Mouse (Mus musculus) bone marrow macrophage, adult 2 months (primary cell): ENCODE data around the gene Mrpl58. TPM values are rescaled to one million over a fixed set of nuclear protein-coding genes. Genes with fewer than 3 reads are reported as not detected.

ENCODE experiments used
- H3K27ac ChIP-seq: 2 replicates; pipeline ENCODE4 v1.5.1; 2012; ENCODE audit warnings: low read depth, low read length; ENCODE audit not compliant: insufficient read depth
- H3K4me1 ChIP-seq: 2 replicates; pipeline ENCODE4 v1.6.1; 2012; ENCODE audit warnings: low read length; ENCODE audit not compliant: control insufficient read depth, insufficient read depth
- H3K4me3 ChIP-seq: 2 replicates; pipeline ENCODE4 v1.5.1; 2012; ENCODE audit warnings: mild to moderate bottlenecking, low read length, moderate library complexity; ENCODE audit not compliant: insufficient read depth
- CTCF ChIP-seq: IDR thresholded peaks from 2 replicates; pipeline ENCODE4 v1.5.1; 2012; ENCODE audit warnings: low read depth, mild to moderate bottlenecking, low read length, moderate library complexity
- POLR2A ChIP-seq: IDR thresholded peaks from 2 replicates; pipeline ENCODE4 v1.6.1; 2012; ENCODE audit warnings: mild to moderate bottlenecking, low read depth, low read length, borderline replicate concordance
- polyA plus RNA-seq: library from polyadenylated mRNA; stranded (reverse); fragments of >200 nt; gene quantifications from 2 replicates; pipeline ENCODE4 v1.2.4, GENCODE M21; 2012; ENCODE audit not compliant: missing spikeins, insufficient read depth, insufficient read length

Gene Mrpl58
- polyA plus RNA-seq, 1 experiment = 38.2 TPM

GRCm38 (mm10) chr11:115455619-115456018 lies 52.1 kb downstream of the Mrpl58 start:
- no peaks in the 10 kb centered on the region for H3K4me1 ChIP-seq

GRCm38 (mm10) chr11:115456182-115456581 lies 52.6 kb downstream of the Mrpl58 start:
- no peak overlapping the region for H3K4me3 ChIP-seq
- no peak overlapping the region for H3K27ac ChIP-seq
- no peak for TF ChIP-seq POLR2A
- TF ChIP-seq CTCF = no peak
- no peaks in the 10 kb centered on the region for H3K4me1 ChIP-seq

More at GRCm38 (mm10) chr11:115455619-115456018, 52.1 kb downstream of the Mrpl58 start:
- Histone ChIP-seq H3K4me3 (no peak overlapping the region), H3K27ac (no peak overlapping the region)
- no peak for TF ChIP-seq POLR2A
- TF ChIP-seq CTCF = no peak; the same call in 1 of the 2 replicates

DNA sequence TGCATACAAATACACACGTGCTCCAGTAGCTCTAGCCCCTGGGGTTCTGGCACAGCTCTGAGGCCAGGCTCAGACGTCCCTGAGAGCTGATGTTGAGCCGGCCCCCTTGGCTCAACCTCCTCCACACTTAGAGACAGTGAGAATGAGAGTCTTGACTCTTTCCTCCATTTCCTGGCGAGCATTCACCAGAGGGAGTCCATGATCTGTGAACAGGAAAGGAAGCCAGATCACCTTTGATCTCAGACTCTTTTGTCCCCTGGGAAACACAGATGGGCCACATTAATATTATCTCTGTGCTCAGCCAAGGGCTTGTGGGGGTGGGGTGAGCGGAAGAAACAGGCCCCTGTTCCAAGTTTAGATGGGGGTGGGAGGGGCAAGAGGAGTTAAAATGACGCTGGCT lies 53.9 kb downstream of the Mrpl58 start:
- no peaks in the 10 kb centered on the region for H3K4me1 ChIP-seq
- no peak overlapping the region for H3K4me3 ChIP-seq
- no peak overlapping the region for H3K27ac ChIP-seq
- TF ChIP-seq CTCF = no peak
- TF ChIP-seq POLR2A = no peak

- Histone ChIP-seq H3K27ac (no peak overlapping the region), H3K4me3 (no peak overlapping the region), H3K4me1 (no peaks in the 10 kb centered on the region)
- TF ChIP-seq POLR2A = no peak
- no peak for TF ChIP-seq CTCF
Observed at GRCm38 (mm10) chr11:115460976-115461375, 57.4 kb downstream of the Mrpl58 start.

- no peak for TF ChIP-seq POLR2A
- no peak for TF ChIP-seq CTCF
- Histone ChIP-seq H3K4me1 (no peaks in the 10 kb centered on the region), H3K27ac (no peak overlapping the region), H3K4me3 (no peak overlapping the region)
Observed at GRCm38 (mm10) chr11:115461846-115462242, 58.3 kb downstream of the Mrpl58 start.

Other genes starting within 250 kb of the Mrpl58 start
- gene Slc9a3r1, start 240.4 kb upstream of the Mrpl58 start, polyA plus RNA-seq = 76.2 and 78.8 TPM in 2 replicates
- 40.2 and 42.7 TPM in 2 replicates for gene Tmem104, start 216.3 kb upstream of the Mrpl58 start, polyA plus RNA-seq
- gene Nat9, start 215.9 kb upstream of the Mrpl58 start, polyA plus RNA-seq = 23.5 and 24.0 TPM in 2 replicates
- gene Grin2c, start 136.5 kb upstream of the Mrpl58 start, polyA plus RNA-seq = not detected in 2 replicates
- gene Fdxr, start 126.7 kb upstream of the Mrpl58 start, polyA plus RNA-seq = 7.8 and 9.6 TPM in 2 replicates
- gene Fads6, start 106.1 kb upstream of the Mrpl58 start, polyA plus RNA-seq = 1.5 and 1.9 TPM in 2 replicates
- gene Otop2, start 96.6 kb upstream of the Mrpl58 start, polyA plus RNA-seq = not detected in 2 replicates
- not detected in 2 replicates for gene Ush1g, start 81.7 kb upstream of the Mrpl58 start, polyA plus RNA-seq
- not detected in 2 replicates for gene Otop3, start 69.0 kb upstream of the Mrpl58 start, polyA plus RNA-seq
- gene Hid1, start 36.0 kb upstream of the Mrpl58 start, polyA plus RNA-seq = 0.78 TPM in 1 of 2 replicates, not detected in the other
- 0.15 and 0.64 TPM in 2 replicates for gene Cdr2l, start 21.8 kb upstream of the Mrpl58 start, polyA plus RNA-seq
- 393 and 435 TPM in 2 replicates for gene Atp5h, start 16.2 kb downstream of the Mrpl58 start, polyA plus RNA-seq
- 27.0 and 28.0 TPM in 2 replicates for gene Kctd2, start 16.4 kb downstream of the Mrpl58 start, polyA plus RNA-seq
- gene Trim80, start 36.8 kb downstream of the Mrpl58 start, polyA plus RNA-seq = not detected in 2 replicates
- not detected in 2 replicates for gene Slc16a5, start 58.7 kb downstream of the Mrpl58 start, polyA plus RNA-seq
- 31.1 and 35.2 TPM in 2 replicates for gene Armc7, start 71.9 kb downstream of the Mrpl58 start, polyA plus RNA-seq
- gene Nt5c, start 88.1 kb downstream of the Mrpl58 start, polyA plus RNA-seq = 66.3 and 79.3 TPM in 2 replicates
- 166 and 168 TPM in 2 replicates for gene Jpt1, start 110.6 kb downstream of the Mrpl58 start, polyA plus RNA-seq
- 303 and 332 TPM in 2 replicates for gene Sumo2, start 132.5 kb downstream of the Mrpl58 start, polyA plus RNA-seq
- gene Nup85, start 160.7 kb downstream of the Mrpl58 start, polyA plus RNA-seq = 32.3 and 34.6 TPM in 2 replicates
- gene Mrps7, start 200.2 kb downstream of the Mrpl58 start, polyA plus RNA-seq = 33.1 and 36.9 TPM in 2 replicates
- 60.1 and 81.9 TPM in 2 replicates for gene Gga3, start 200.3 kb downstream of the Mrpl58 start, polyA plus RNA-seq
- gene Mif4gd, start 209.2 kb downstream of the Mrpl58 start, polyA plus RNA-seq = 90.6 and 96.3 TPM in 2 replicates
- 27.0 and 37.0 TPM in 2 replicates for gene Slc25a19, start 224.5 kb downstream of the Mrpl58 start, polyA plus RNA-seq